Mouse (Mus musculus): ENCODE measurements around the gene Pla2g7. TPM values are rescaled to one million over a fixed set of nuclear protein-coding genes. Genes with fewer than 3 reads are reported as not detected.

Pla2g7 gene
- polyA plus RNA-seq, 1 experiment from 2014 or later: 12.7 TPM

DNA sequence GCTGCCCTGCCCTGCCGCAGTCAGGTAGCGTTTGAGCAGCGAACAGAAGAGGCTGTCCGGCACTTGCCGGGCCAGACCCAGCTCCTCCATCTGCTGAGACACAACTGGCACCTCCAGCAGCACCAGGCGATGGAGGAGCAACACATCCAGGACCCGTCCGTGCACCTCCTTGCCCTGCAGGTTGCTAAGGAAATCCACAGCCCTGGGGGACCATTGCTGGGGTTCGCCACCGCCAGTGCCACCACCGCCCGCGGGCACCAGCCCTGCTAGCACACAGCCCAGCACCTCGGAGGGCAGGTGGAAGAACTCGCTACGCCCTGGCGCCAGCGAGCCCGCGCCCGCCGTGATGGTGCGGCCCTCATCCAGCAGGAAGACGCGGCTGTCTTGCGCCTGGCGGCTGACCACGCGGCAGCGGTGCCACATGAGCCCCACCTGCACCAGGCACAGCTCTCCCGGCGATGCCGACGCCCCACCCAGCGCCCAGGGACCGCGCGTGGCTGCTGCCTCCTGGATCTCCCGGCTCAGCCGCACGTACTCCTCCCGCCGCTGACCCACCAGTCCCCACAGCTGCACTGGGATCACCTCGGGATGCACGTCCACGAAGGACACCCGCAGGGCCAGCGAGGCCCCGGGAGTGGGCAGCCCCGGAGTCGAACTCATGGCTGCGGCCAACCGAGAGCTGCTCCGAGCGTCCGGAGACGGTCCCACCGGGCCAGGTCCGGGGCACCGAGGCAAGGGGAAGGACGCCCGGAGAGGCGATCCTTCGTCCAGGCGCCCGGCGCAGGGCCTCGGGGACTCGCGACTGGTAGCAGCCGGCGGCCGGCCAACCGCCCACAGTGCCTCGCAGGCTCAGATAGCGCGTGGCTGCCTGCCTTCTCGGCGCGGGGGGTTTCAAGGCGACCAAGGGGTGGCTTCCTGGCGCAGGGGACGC, 61.9 kb downstream of the Pla2g7 start, which contains the start of gene Tdrd6:
TSS of gene Tdrd6 (minus strand) at position 804 of the 931 bp plus-strand sequence.
- Histone ChIP-seq H3K9ac (peak within 1 kb of the TSS; percentile 26; the same call in 1 of the 2 replicates), H3K4me3 (replicated peaks) (peak within 1 kb of the TSS; percentile 41)

DNA sequence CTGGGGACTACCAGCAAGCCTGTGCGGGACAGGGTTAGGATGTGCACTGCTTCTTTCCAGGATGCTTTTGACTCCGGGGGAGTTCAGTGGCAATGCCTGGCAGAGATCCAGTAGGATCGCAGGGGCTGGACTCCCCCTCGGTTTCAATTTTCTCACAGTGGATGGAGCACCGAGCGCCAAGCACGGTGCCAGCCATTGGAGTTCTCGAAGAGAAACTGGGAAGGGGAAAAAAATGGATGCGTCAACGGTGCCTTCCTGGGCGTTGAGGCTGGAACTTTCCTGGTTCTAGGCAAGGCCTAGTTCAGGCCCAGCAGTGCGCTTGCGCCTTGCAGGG, 62.5 kb downstream of the Pla2g7 start:
- Histone ChIP-seq H3K4me3 (replicated peaks) (peak overlapping the region; percentile 41), H3K9ac (no peak overlapping the region), H3K36me3 (no peaks in the 10 kb centered on the region), H3K4me2 (replicated peaks) (peak overlapping the region; percentile 88), H3K27ac (no peak overlapping the region), H3K9me3 (no peaks in the 10 kb centered on the region), H3K4me1 (replicated peaks) (peaks cover 11% of the 10 kb centered on the region), H3K27me3 (replicated peaks) (peaks cover 34% of the 10 kb centered on the region)
- WGBS: 56% methylated on average over 13 of the region's 13 CpGs
- peak; percentile 49; the same call in 1 of the 2 replicates for ATAC-seq

More for the DNA sequence above, 61.9 kb downstream of the Pla2g7 start, which contains the start of gene Tdrd6:
- no peak within 1 kb of the TSS for H3K27ac ChIP-seq
- peaks cover 34% of the 10 kb centered on the region for H3K27me3 ChIP-seq (replicated peaks)
- peak within 1 kb of the TSS; percentile 88 for H3K4me2 ChIP-seq (replicated peaks)
- ATAC-seq: peak; percentile 70
- no peaks in the 10 kb centered on the region for H3K36me3 ChIP-seq
- H3K4me1 ChIP-seq (replicated peaks): peaks cover 11% of the 10 kb centered on the region
- 4% methylated on average over 82 of the region's 83 CpGs for WGBS
- no peaks in the 10 kb centered on the region for H3K9me3 ChIP-seq

GRCm38 (mm10) chr17:43637146-43637545, 69.2 kb downstream of the Pla2g7 start:
- no peak overlapping the region for H3K27ac ChIP-seq

DNA sequence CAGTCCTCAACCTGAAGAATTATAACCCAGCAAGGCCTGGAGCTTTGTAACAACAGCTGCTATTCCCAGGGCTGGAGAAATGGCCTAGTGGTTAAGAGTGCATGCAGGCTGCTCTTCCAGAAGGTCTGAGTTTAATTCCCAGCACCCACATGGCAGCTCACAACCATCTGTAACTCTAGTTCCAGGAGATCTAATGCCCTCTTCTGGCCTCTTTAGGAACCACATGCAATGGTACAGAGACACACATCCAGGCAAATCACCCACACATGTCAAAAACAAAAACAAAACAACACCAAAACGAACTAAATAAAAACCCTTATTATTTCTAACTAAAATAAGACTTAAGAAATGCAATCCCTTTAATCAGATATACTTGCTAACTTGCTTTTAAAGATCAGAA, 72.9 kb downstream of the Pla2g7 start:
- Histone ChIP-seq H3K4me1 (replicated peaks) (no peaks in the 10 kb centered on the region), H3K9ac (no peak overlapping the region), H3K9me3 (no peaks in the 10 kb centered on the region), H3K36me3 (no peaks in the 10 kb centered on the region), H3K4me2 (replicated peaks) (no peak overlapping the region), H3K27me3 (replicated peaks) (no peaks in the 10 kb centered on the region), H3K27ac (no peak overlapping the region), H3K4me3 (replicated peaks) (no peak overlapping the region)
- no peak for ATAC-seq
- WGBS: 84% methylated on average over 1 of the region's 1 CpGs

More at GRCm38 (mm10) chr17:43637146-43637545, 69.2 kb downstream of the Pla2g7 start:
- 93% methylated on average over 4 of the region's 4 CpGs for WGBS
- Histone ChIP-seq H3K4me3 (replicated peaks) (no peak overlapping the region), H3K9ac (no peak overlapping the region), H3K4me2 (replicated peaks) (no peak overlapping the region), H3K27me3 (replicated peaks) (no peaks in the 10 kb centered on the region), H3K9me3 (no peaks in the 10 kb centered on the region), H3K36me3 (no peaks in the 10 kb centered on the region), H3K4me1 (replicated peaks) (no peaks in the 10 kb centered on the region)
- ATAC-seq: no peak

GRCm38 (mm10) chr17:43643191-43643590, 75.3 kb downstream of the Pla2g7 start:
- ATAC-seq: no peak
- H3K27ac ChIP-seq: no peak overlapping the region
- no peaks in the 10 kb centered on the region for H3K27me3 ChIP-seq (replicated peaks)
- H3K9me3 ChIP-seq: no peaks in the 10 kb centered on the region
- no peaks in the 10 kb centered on the region for H3K4me1 ChIP-seq (replicated peaks)
- no peak overlapping the region for H3K4me2 ChIP-seq (replicated peaks)
- 71% methylated on average over 7 of the region's 7 CpGs for WGBS
- H3K36me3 ChIP-seq: no peaks in the 10 kb centered on the region
- no peak overlapping the region for H3K9ac ChIP-seq
- H3K4me3 ChIP-seq (replicated peaks): no peak overlapping the region

- Histone ChIP-seq H3K9ac (no peak overlapping the region), H3K27ac (no peak overlapping the region), H3K4me3 (replicated peaks) (no peak overlapping the region), H3K36me3 (no peaks in the 10 kb centered on the region), H3K9me3 (no peaks in the 10 kb centered on the region), H3K27me3 (replicated peaks) (no peaks in the 10 kb centered on the region), H3K4me2 (replicated peaks) (no peak overlapping the region), H3K4me1 (replicated peaks) (no peaks in the 10 kb centered on the region)
- ATAC-seq: 0 out of 2 replicates have a peak, but pooled peaks have one; percentile 39
- 70% methylated on average over 7 of the region's 7 CpGs for WGBS
These were observed 76.5 kb downstream of the Pla2g7 start for GRCm38 (mm10) chr17:43644375-43644774.

DNA sequence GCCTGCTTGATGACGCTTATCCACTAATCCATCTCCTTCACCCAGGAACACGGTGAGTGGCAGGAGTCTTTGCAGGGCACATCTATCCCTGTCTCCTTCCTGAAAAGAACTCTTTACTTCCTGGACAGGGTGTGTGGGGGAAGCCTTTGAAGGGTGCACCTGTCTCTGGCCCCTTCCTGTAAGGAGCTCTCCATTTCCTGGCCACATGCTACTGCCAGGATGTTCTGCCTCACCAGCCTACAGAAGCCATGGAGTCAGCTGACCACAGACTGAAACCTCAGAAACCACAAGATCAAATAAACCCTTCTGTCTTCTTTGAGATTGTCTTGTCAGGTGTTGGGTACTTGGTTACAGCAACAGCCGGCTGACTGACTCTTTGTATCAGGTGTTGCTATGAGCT, 77.2 kb downstream of the Pla2g7 start:
- Histone ChIP-seq H3K4me2 (replicated peaks) (no peak overlapping the region), H3K4me3 (replicated peaks) (no peak overlapping the region), H3K9ac (no peak overlapping the region), H3K27ac (no peak overlapping the region), H3K36me3 (no peaks in the 10 kb centered on the region), H3K27me3 (replicated peaks) (no peaks in the 10 kb centered on the region), H3K4me1 (replicated peaks) (no peaks in the 10 kb centered on the region), H3K9me3 (no peaks in the 10 kb centered on the region)
- no peak for ATAC-seq
- 85% methylated on average over 3 of the region's 3 CpGs for WGBS

DNA sequence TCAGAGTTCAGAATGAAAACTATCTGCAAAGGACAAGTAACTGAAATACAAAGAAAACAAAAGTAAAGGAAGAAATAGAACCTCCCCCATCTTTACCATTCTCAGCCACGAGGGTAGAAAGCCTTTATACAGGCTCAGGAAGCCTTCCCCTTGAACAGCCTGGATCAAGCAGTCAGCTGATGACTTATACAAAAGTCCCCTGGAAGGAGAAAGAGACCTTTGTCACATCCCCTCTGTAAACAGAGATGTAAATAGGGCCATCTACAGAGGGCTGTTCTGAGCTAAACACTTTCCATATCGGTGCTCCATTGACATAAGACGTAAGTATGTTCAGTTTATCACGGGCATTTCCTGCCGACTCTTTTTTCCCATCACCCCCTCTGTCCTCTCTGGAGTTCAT, 79.0 kb downstream of the Pla2g7 start:
- no peak overlapping the region for H3K4me3 ChIP-seq (replicated peaks)
- no peaks in the 10 kb centered on the region for H3K36me3 ChIP-seq
- ATAC-seq: no peak
- WGBS: 64% methylated on average over 5 of the region's 5 CpGs
- no peaks in the 10 kb centered on the region for H3K4me1 ChIP-seq (replicated peaks)
- no peaks in the 10 kb centered on the region for H3K27me3 ChIP-seq (replicated peaks)
- H3K9ac ChIP-seq: no peak overlapping the region
- H3K9me3 ChIP-seq: no peaks in the 10 kb centered on the region
- H3K4me2 ChIP-seq (replicated peaks): no peak overlapping the region
- H3K27ac ChIP-seq: no peak overlapping the region

DNA sequence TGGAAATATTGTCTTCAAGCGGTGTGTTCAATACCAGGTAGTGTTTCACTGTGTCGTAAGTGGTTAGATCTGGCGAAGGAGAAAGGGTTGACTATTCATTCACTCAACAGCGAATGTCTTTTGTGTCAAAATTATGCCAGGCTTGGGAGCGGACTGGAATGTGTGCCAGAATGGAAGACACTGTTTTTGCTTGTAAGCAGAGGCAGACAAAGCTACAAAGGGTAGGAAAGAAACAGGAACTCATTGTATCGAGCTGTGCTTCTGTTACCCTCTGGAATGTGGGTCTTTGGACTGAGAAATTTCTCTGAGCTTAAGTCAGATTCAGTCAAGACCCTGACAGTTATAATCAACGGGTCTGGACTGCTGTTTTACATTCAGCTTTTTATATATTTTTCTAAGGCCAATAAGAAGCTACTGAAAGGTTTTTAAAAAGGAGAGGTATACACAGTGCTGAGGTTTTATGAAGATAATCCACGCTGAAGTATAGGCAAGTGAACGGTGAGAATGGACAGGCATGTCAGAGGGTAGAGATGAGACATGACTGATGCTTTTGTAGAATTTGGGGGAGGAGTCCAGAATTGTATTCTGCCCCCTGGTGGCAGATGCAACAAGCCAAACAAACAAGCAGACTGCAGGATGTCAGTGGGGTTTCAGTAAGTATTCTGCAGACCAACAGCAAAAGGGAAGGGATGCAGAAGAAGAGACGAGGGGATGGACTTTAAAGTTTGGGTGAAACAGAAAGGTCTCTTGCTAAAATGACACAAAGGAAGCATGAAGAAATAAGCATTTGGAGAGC, 81.9 kb downstream of the Pla2g7 start:
- Histone ChIP-seq H3K4me1 (replicated peaks) (no peaks in the 10 kb centered on the region), H3K36me3 (no peaks in the 10 kb centered on the region), H3K4me2 (replicated peaks) (no peak overlapping the region), H3K27me3 (replicated peaks) (no peaks in the 10 kb centered on the region), H3K9ac (no peak overlapping the region), H3K9me3 (no peaks in the 10 kb centered on the region), H3K4me3 (replicated peaks) (no peak overlapping the region), H3K27ac (no peak overlapping the region)
- ATAC-seq: no peak
- 84% methylated on average over 10 of the region's 10 CpGs for WGBS

DNA sequence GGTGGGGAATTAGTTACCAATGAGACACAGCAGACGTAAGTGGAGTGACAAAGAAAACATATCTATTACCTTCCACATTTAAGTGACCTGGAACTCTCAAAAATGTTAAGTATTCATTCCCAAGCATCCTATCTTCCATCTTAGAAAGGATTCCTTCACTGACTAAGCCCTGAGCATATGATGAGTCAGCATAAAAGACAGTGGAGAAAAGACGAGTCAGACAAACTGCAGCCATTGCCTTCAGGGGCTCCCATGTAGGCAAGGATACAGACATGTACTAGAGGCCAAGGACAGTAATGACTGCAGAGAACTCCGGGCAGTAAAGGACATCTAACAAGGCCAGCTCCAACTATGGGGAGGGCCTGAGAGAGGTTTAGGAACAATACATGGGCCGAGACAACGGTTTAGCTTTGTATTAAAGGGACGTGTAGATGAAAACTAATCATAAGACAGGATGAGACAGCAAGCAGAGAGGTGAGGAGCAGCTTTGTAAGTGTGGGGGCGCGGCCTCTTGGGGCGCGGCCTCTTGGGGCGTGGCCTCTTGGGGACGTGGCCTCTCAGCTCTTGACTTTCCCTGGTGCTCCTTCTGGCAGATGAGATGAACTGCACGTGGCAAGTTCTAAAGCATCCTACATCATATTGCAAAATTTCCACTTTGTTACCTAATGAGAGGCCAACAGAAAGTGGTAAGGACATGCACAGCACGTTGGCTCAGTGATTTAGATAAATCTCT, 83.6 kb downstream of the Pla2g7 start:
- H3K36me3 ChIP-seq: no peaks in the 10 kb centered on the region
- H3K9ac ChIP-seq: no peak overlapping the region
- no peaks in the 10 kb centered on the region for H3K27me3 ChIP-seq (replicated peaks)
- WGBS: 66% methylated on average over 14 of the region's 14 CpGs
- H3K9me3 ChIP-seq: no peaks in the 10 kb centered on the region
- ATAC-seq: peak; percentile 36; the same call in 1 of the 2 replicates
- no peaks in the 10 kb centered on the region for H3K4me1 ChIP-seq (replicated peaks)
- no peak overlapping the region for H3K4me2 ChIP-seq (replicated peaks)
- no peak overlapping the region for H3K4me3 ChIP-seq (replicated peaks)
- H3K27ac ChIP-seq: no peak overlapping the region

All from intestine, embryonic 15.5 days (tissue).